Mouse (Mus musculus) intestine, embryonic 14.5 days (tissue): ENCODE measurements at regions not wholly inside any gene's neighbourhood (a gene's known extent, or its start where the extent isn't known, plus 50 kb on each side); places are given as distances from the start of the nearest gene placed in this dataset.
"Not testable (repeated sequence)": the region's sequence is repeated elsewhere in the genome, so short reads cannot be mapped to it uniquely, and the experiment has no call there.

Experiments used
- ATAC-seq: fragments of 200-750 bp; cut with Nextera tagmentation; replicated peaks from 2 replicates; pipeline ENCODE4 v1.8.0; 2017; ENCODE audit warnings: low read depth, moderate number of reproducible peaks, moderate TSS enrichment, moderate library complexity; ENCODE audit not compliant: low FRiP score, low TSS enrichment
- DNase-seq: peaks from one replicate; pipeline ENCODE4 v3.0.0-alpha.2; 2018; ENCODE audit warnings: low spot score
- H3K27ac ChIP-seq: fragments of 300-500 bp; sonication (generic); 2 replicates; pipeline ENCODE4 v1.5.1; 2014; ENCODE audit warnings: low read depth, mild to moderate bottlenecking, control low read depth
- H3K27me3 ChIP-seq: fragments of 300-500 bp; sonication (generic); replicated peaks from 2 replicates; pipeline ENCODE4 v1.6.1; 2014; ENCODE audit warnings: low read length, control low read depth; ENCODE audit not compliant: control insufficient read depth, insufficient read depth
- H3K36me3 ChIP-seq: fragments of 300-500 bp; sonication (generic); 2 replicates; pipeline ENCODE4 v1.6.1; 2014; ENCODE audit warnings: low read length, control low read depth; ENCODE audit not compliant: control insufficient read depth, insufficient read depth
- H3K4me1 ChIP-seq: fragments of 300-500 bp; sonication (generic); replicated peaks from 2 replicates; pipeline ENCODE4 v1.6.1; 2014; ENCODE audit warnings: low read length, control low read depth, mixed read lengths; ENCODE audit not compliant: control insufficient read depth, insufficient read depth
- H3K4me2 ChIP-seq: fragments of 300-500 bp; sonication (generic); 2 replicates; pipeline ENCODE4 v1.6.1; 2014; ENCODE audit warnings: low read length
- H3K4me3 ChIP-seq: fragments of 300-500 bp; sonication (generic); 2 replicates; pipeline ENCODE4 v1.5.1; 2014; ENCODE audit warnings: low read depth, low read length, control low read depth, mixed read lengths
- H3K9ac ChIP-seq: fragments of 300-500 bp; sonication (generic); 2 replicates; pipeline ENCODE4 v1.6.1; 2014; ENCODE audit warnings: mild to moderate bottlenecking, low read length
- H3K9me3 ChIP-seq: fragments of 300-500 bp; sonication (generic); 2 replicates; pipeline ENCODE4 v1.6.1; 2016; ENCODE audit warnings: low read length, control low read depth; ENCODE audit not compliant: control insufficient read depth
- WGBS: fragments of 180-500 bp; shearing (Covaris S2); extraction: QIAGEN DNeasy Blood & Tissue Kit; methylation state at CpG from one replicate; pipeline ENCODE4 v1.1.7; 2014; 5-methylcytosine and 5-hydroxymethylcytosine counted together

DNA sequence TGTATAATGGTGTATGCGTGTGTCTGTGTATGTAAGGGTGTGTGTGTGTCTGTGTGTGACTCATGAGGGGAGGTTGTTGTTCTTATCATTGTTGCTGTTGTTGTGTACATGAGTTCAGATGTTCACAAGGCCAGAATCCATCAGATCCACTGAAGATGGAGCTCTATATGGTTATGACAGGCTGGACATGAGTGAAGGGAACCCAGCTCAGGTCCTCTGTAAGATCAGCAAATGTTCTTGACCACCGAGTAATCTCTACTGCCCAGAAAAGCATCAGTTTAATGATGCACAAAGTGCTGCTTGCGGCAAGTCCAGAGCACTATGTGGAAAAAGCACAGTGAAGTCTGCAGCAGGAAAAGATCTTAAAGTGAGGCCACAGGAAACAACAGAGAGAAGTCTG lies 77.5 kb downstream of the Gm15319 start:
- not testable (repeated sequence) for H3K9me3 ChIP-seq, H3K4me1 ChIP-seq, H3K27ac ChIP-seq, ATAC-seq, DNase-seq, H3K4me3 ChIP-seq, H3K36me3 ChIP-seq, H3K27me3 ChIP-seq, H3K9ac ChIP-seq, H3K4me2 ChIP-seq
- 93% methylated on average over 2 of the region's 3 CpGs for WGBS

DNA sequence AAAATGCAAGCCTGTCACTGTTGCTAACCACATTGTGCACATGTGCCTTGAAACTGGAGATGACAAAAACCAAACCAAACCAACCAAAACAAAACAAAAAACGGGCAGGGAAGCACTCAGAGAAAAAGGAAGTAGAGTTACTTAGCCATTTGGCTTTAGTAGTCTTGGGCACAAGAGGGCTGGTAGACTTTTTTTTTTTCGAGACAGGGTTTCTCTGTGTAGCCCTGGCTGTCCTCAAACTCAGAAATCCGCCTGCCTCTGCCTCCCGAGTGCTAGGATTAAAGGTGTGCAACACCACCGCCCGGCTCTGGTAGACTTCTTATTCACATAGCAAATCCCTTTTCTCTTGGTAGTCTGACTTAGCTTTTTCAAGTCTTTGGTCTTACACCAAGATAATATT lies 78.2 kb downstream of the Gm15319 start:
- not testable (repeated sequence) for DNase-seq, H3K9ac ChIP-seq, H3K36me3 ChIP-seq, H3K9me3 ChIP-seq, ATAC-seq, H3K4me2 ChIP-seq, H3K27ac ChIP-seq, H3K4me1 ChIP-seq, H3K27me3 ChIP-seq, H3K4me3 ChIP-seq
- 81% methylated on average over 3 of the region's 6 CpGs for WGBS

- H3K9me3 ChIP-seq, H3K27me3 ChIP-seq, ATAC-seq, H3K4me1 ChIP-seq, DNase-seq, H3K4me3 ChIP-seq, H3K27ac ChIP-seq, H3K36me3 ChIP-seq, H3K9ac ChIP-seq, H3K4me2 ChIP-seq: not testable (repeated sequence)
- no CpG with 5 or more reads among the region's 3 CpGs for WGBS
Measured at GRCm38 (mm10) chr8:20283141-20283540, 79.9 kb downstream of the Gm15319 start.

- not testable (repeated sequence) for ATAC-seq, H3K27me3 ChIP-seq, DNase-seq, H3K4me3 ChIP-seq, H3K9me3 ChIP-seq, H3K27ac ChIP-seq, H3K9ac ChIP-seq, H3K36me3 ChIP-seq, H3K4me2 ChIP-seq, H3K4me1 ChIP-seq
- WGBS: 95% methylated on average over 14 of the region's 14 CpGs
Measured at GRCm38 (mm10) chr8:20281201-20281887, 81.7 kb downstream of the Gm15319 start.

GRCm38 (mm10) chr8:20277701-20278100 lies 85.3 kb downstream of the Gm15319 start:
- 100% methylated on average over 1 of the region's 1 CpGs for WGBS
- DNase-seq, H3K4me3 ChIP-seq, H3K36me3 ChIP-seq, ATAC-seq, H3K9me3 ChIP-seq, H3K4me1 ChIP-seq, H3K4me2 ChIP-seq, H3K9ac ChIP-seq, H3K27me3 ChIP-seq, H3K27ac ChIP-seq: not testable (repeated sequence)

DNA sequence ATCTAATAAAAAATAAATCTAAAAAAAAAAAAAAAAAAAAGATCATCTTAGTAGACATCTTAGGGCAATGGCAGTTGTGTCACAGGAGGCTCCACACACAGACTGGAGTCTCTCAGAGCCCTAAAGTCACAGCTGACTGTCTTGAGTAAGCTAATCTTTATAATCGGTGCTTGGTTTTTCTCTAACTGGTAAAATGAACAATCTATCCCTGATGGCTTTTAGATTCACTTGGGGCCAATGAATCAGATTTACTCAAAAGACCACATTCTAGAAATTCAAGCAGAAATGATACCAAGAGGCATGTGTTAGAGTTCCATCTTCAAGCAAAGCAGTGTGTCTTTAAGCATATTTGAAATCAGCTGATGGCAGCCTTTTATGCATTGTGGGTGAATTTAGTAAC lies 86.3 kb downstream of the Gm15319 start:
- DNase-seq, H3K4me3 ChIP-seq, H3K27ac ChIP-seq, H3K9me3 ChIP-seq, H3K9ac ChIP-seq, H3K4me1 ChIP-seq, H3K27me3 ChIP-seq, H3K4me2 ChIP-seq, ATAC-seq, H3K36me3 ChIP-seq: not testable (repeated sequence)
- 81% methylated on average over 1 of the region's 1 CpGs for WGBS

- H3K36me3 ChIP-seq, H3K27me3 ChIP-seq, H3K4me1 ChIP-seq, H3K4me3 ChIP-seq, H3K27ac ChIP-seq, H3K9me3 ChIP-seq, DNase-seq, ATAC-seq, H3K4me2 ChIP-seq, H3K9ac ChIP-seq: not testable (repeated sequence)
- 85% methylated on average over 4 of the region's 5 CpGs for WGBS
Measured at GRCm38 (mm10) chr8:20273844-20274243, 89.2 kb downstream of the Gm15319 start.

- WGBS: 94% methylated on average over 10 of the region's 14 CpGs
- not testable (repeated sequence) for H3K9ac ChIP-seq, H3K27ac ChIP-seq, H3K4me3 ChIP-seq, DNase-seq, H3K27me3 ChIP-seq, H3K36me3 ChIP-seq, ATAC-seq, H3K9me3 ChIP-seq, H3K4me1 ChIP-seq, H3K4me2 ChIP-seq
Measured at GRCm38 (mm10) chr8:20267520-20268127, 95.4 kb downstream of the Gm15319 start.

DNA sequence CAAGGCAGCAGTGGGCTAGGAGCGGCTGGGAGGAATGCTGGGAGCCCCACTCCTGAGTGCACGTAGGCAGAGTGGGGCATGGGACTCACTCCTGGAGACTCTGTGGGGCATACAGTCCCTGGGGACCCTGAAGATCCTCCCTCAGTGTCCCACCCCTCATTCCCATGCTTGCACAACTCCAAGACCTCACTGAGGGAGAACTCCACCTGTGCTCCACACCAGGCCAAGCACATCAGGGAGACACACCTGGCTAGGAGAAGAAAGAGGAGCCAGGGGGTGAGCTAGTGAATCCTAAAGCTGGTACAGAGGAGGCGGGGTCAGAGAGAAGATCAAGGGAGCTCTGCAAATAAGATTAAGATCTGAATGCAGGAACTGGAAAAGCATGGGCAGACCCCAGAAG lies 96.2 kb downstream of the Gm15319 start:
- 83% methylated on average over 3 of the region's 3 CpGs for WGBS
- H3K27ac ChIP-seq, H3K4me2 ChIP-seq, ATAC-seq, H3K9ac ChIP-seq, H3K27me3 ChIP-seq, DNase-seq, H3K4me3 ChIP-seq, H3K4me1 ChIP-seq, H3K36me3 ChIP-seq, H3K9me3 ChIP-seq: not testable (repeated sequence)
